Mouse (Mus musculus) mouse trophoblast stem cell (cell line): ENCODE measurements around the gene Prkar1b.

ENCODE experiments used
- in situ Hi-C, 2 experiments: fragments of 300-500 bp; cut with MseI, MboI; formaldehyde crosslinking; loops; 2 replicates in 1 of 2; 3 replicates in 1 of 2; pipeline ENCODE4 v1.15.1; 2025

Prkar1b gene

GRCm38 (mm10) chr5:139066861-139067614 is 82.8 kb downstream of the Prkar1b start:
- in situ Hi-C loops, result no loop called here

GRCm38 (mm10) chr5:139064611-139065010 is 85.2 kb downstream of the Prkar1b start:
- in situ Hi-C loops, result no loop called here

DNA sequence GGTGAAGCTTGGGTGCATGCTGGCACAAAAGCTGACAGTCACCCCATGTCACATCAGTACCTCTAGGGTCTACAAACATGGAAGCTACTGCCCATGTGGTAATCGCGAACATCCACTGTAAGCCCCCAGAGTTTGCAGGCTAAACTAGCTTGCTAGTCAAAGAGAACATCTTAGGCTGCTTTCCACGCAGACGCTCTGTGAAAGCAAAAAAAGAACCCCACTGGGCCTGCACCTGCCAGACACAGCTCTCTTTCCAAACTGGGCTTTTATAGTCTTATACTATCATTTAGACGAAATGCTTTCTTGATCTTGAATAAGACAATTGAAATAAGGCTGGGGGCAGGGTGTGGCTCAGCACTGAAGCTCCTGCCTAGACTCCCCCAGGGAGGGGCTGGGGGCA is 88.1 kb downstream of the Prkar1b start:
- in situ Hi-C loops, result no loop called here

GRCm38 (mm10) chr5:139060460-139061051 is 89.2 kb downstream of the Prkar1b start:
- in situ Hi-C loops, result no loop called here

- in situ Hi-C loops, result no loop called here
Measured at GRCm38 (mm10) chr5:139053176-139053575, 96.6 kb downstream of the Prkar1b start.

- in situ Hi-C loops, result no loop called here
Measured at GRCm38 (mm10) chr5:139051276-139051675, 98.5 kb downstream of the Prkar1b start.

DNA sequence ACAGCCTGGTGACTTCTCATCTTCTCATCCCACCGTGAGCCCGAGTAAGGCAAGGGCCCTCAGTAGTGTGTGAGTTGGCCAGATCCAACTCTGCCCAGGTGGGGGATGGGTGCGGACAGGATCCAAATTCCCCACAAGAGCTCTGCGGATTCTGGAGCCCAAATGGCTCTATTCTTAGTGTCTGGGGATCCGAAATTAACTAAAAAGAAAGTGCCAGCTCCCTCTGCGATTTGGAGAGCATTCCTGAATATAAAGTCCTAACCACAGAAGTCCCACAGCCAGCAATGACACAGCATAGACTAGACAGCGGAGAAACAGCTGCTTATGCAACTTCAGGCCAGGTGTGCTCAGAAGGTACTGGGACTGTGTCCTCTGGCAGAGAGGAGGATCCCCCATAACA is 100.4 kb downstream of the Prkar1b start:
- in situ Hi-C loops, result no loop called here

DNA sequence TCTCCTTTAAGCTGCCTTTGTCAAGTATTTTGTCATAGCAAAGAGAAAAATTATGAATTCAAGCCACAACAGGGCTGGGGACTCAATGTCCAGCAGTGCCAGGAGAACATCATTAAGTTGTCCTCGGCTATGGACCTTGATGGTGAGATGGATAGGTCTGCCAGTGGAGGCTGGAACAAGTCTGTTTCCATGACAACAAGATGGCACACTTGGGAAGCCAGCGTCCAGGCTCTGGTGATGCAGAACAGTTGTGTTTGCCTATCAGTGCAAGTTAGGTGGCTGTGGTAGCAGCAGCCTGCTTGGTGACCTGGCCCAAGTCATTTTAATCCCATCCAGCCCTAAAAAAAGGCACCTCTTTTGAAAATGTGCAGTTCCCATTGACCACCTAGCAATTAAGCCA is 102.6 kb downstream of the Prkar1b start:
- in situ Hi-C loops, result no loop called here

GRCm38 (mm10) chr5:139046636-139047035 is 103.2 kb downstream of the Prkar1b start:
- in situ Hi-C loops, result no loop called here

- in situ Hi-C loops, result no loop called here
Measured at GRCm38 (mm10) chr5:139043546-139043945, 106.3 kb downstream of the Prkar1b start.

DNA sequence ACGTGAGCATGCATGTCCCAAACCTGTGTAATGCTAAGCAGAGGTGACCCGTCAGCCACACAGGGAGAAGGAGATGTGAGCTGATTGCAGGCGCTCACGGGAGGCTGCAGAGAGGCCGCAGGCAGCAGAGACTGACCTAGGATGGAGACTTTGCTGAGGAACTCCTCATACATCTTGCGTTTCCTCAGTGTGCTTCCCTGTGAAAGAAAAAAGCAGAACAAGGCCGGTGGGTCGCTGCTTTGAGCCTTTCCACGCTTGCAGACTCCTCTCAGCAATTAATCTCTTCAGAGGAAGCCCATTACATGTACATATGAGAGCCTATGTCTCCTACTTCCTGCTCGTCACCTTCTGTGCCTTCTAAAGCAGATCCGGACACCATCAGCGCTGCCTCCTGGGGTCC is 107.5 kb downstream of the Prkar1b start:
- in situ Hi-C loops, result no loop called here

DNA sequence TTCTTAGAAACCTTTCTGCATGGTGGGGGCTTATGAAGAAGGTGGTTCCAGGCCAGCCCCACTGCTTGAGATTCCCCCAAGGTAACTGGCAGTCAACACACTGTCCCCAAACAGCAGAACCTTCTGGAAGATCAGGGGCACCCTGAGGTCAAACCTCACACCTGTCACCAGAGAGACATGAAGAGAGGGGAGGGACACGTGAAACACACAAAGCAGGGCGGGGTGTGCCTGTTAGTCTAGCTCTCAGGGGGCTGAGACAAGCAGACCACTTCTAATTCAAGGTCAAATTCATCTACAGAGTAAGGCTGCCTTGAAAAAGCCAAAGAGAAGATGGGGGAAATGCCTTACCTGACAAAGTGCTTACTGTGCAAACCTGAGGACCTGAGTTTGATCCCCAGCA is 114.6 kb downstream of the Prkar1b start:
- in situ Hi-C loops, result no loop called here

DNA sequence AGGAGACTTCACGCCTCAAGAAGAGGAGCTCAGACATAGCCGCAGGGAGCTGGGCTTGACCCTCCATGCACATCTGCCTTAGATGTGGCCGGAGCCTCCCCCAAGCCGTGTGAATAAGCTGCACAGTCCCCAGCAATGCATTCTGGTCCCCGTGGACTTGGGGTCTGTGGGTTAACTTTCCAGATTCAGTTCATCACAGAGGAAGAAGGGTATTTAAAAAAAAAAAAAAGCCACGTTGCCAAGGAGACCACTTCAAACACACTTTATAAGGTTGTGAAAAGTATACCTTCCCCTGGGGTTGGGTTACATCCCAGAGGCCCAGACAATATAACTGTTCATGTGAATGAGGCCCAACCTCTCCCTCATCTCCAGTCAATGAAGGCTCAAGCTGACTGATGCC is 115.1 kb downstream of the Prkar1b start:
- in situ Hi-C loops, result no loop called here

GRCm38 (mm10) chr5:139033406-139034317 is 116.1 kb downstream of the Prkar1b start:
- in situ Hi-C loops, result no loop called here

- in situ Hi-C loops, result no loop called here
Measured at GRCm38 (mm10) chr5:139027603-139028002, 122.2 kb downstream of the Prkar1b start.

DNA sequence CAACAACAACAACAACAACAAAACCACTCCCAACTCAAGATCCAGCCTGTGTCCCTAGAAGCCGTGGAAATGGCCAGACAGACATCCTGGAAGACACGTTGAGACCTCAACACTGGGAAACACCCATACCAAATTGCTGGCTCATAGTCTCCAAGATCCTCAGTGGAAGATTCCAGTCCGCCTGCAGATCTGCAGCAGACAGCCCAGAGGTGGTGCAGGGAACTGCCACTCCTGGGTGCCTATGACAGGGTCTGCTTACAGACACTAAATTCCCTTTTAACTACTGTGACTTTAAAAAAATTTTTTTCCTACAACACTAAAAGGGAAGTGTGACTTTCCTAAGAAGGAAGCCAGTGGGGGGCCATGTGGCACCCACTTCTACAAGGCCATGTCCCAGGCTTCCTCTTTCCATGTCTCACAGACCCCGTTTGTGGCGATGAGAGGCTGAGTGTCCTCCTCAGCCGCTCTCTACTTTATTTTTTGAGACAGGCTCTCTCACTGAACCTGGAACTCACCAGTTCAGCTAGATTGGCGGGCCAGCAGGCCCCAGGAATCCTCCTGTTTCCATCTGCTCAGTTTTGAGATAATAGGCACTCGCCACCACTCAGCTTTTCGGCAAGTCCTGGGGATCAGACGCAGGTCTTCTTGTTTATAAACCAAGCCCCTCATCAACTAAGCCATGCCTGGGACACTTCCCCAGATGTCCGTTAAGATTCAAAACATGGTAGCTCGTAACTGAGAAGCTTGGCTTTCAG is 125.3 kb downstream of the Prkar1b start:
- in situ Hi-C loops, result no loop called here

GRCm38 (mm10) chr5:139020595-139020994 is 129.2 kb downstream of the Prkar1b start:
- in situ Hi-C loops, result no loop called here

- in situ Hi-C loops, result no loop called here
Measured at GRCm38 (mm10) chr5:139017371-139018124, 132.3 kb downstream of the Prkar1b start.

GRCm38 (mm10) chr5:139015097-139015496 is 134.7 kb downstream of the Prkar1b start:
- in situ Hi-C loops, result no loop called here

GRCm38 (mm10) chr5:139010649-139011048 is 139.2 kb downstream of the Prkar1b start:
- in situ Hi-C loops, result no loop called here
